In the genomic region with DNA sequence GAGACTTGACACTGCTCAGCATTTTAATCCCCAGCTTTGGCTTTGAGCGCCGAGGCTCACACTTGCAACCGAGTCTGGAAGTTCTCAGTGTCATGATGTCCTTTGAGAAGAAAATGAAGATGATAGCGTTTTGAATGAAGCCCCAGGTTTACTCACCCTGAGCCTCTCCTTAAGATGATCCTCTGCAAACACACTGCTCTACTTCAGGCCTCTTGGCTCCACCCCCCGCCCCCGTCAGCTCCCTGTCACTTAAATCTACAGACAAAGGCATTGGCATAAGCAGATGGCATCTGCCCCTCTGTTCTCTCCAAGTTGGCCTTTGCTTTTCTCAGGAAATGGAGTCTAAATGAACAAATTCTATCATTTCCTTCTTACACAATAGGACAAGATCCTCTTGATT, we compare ENCODE assay signal across 23 mouse cellular contexts.
DNase-seq lines count a peak whose midpoint lies in the region; ATAC-seq lines count a peak whose summit lies in the region.
"Had no signal": no experiment of that assay in that cellular context is flagged by ENCODE, and none has a peak within 500 bp of the region (broad histone marks: within the 10 kb centered on the region; RNA-seq: fewer than 3 reads in every experiment).

No protein-coding gene starts in this region.

- no peak overlapping the region for H3K4me2 ChIP-seq in forebrain, embryonic 11.5 days (ENCODE audit: low read depth, low read length, severe bottlenecking)
- H3K4me2 ChIP-seq in liver, embryonic 15.5 days, result no peak overlapping the region
- H3K4me2 ChIP-seq: forebrain, embryonic 13.5 days; heart, embryonic 15.5 days; midbrain, embryonic 15.5 days; neural tube, embryonic 15.5 days; stomach, embryonic 15.5 days had no signal

- no peak overlapping the region for H3K27ac ChIP-seq in forebrain, embryonic 11.5 days (ENCODE audit: low read depth, low read length)
- no peak overlapping the region for H3K27ac ChIP-seq in forebrain, embryonic 10.5 days
- no peak overlapping the region for H3K27ac ChIP-seq in liver, embryonic 15.5 days (replicated peaks)
- H3K27ac ChIP-seq: forebrain, embryonic 13.5 days; heart, embryonic 15.5 days; layer of hippocampus, adult 2 months; midbrain, embryonic 15.5 days; neural tube, embryonic 15.5 days; stomach, embryonic 15.5 days had no signal

- no peaks in the 10 kb centered on the region for H3K27me3 ChIP-seq in forebrain, embryonic 11.5 days (ENCODE audit: control insufficient read depth, insufficient read depth, low read length)
- H3K27me3 ChIP-seq in forebrain, embryonic 10.5 days (ENCODE audit: poor library complexity, severe bottlenecking), result no peaks in the 10 kb centered on the region
- no peaks in the 10 kb centered on the region for H3K27me3 ChIP-seq in liver, embryonic 15.5 days
- H3K27me3 ChIP-seq: forebrain, embryonic 13.5 days; heart, embryonic 15.5 days; midbrain, embryonic 15.5 days; neural tube, embryonic 15.5 days; stomach, embryonic 15.5 days had no signal

- no peaks in the 10 kb centered on the region for H3K9me3 ChIP-seq in forebrain, embryonic 11.5 days (ENCODE audit: control insufficient read depth, low read length)
- no peaks in the 10 kb centered on the region for H3K9me3 ChIP-seq in forebrain, embryonic 10.5 days
- H3K9me3 ChIP-seq in liver, embryonic 15.5 days (replicated peaks), result no peaks in the 10 kb centered on the region
- H3K9me3 ChIP-seq: forebrain, embryonic 13.5 days; heart, embryonic 15.5 days; midbrain, embryonic 15.5 days; neural tube, embryonic 15.5 days; stomach, embryonic 15.5 days had no signal

- 78% methylated on average over 6 of the region's 6 CpGs for WGBS in forebrain, embryonic 11.5 days
- WGBS in forebrain, embryonic 10.5 days, result 77% methylated on average over 6 of the region's 6 CpGs
- WGBS in liver, embryonic 15.5 days (ENCODE audit: insufficient replicate concordance), result 35% methylated on average over 6 of the region's 6 CpGs

- ATAC-seq in forebrain, embryonic 11.5 days (replicated peaks; ENCODE audit: low FRiP score), result no peak
- ATAC-seq in liver, embryonic 15.5 days (ENCODE audit: insufficient read depth), result 0 out of 2 replicates have a peak, but pooled peaks have one; percentile 6
- no peak for ATAC-seq in granulocyte monocyte progenitor cell, adult 5-6 weeks (replicated peaks; ENCODE audit: poor library complexity, severe bottlenecking)
- ATAC-seq: activated CD4-positive, CD25-positive, alpha-beta regulatory T cell, adult 4 months; CD4-positive, CD25-positive, alpha-beta regulatory T cell, adult 4 months; forebrain, embryonic 13.5 days; hindbrain, embryonic 16.5 days; midbrain, embryonic 15.5 days had no signal

- no peak overlapping the region for H3K9ac ChIP-seq in forebrain, embryonic 11.5 days (ENCODE audit: low read length)
- H3K9ac ChIP-seq in liver, embryonic 15.5 days, result no peak overlapping the region
- H3K9ac ChIP-seq: forebrain, embryonic 13.5 days; heart, embryonic 15.5 days; midbrain, embryonic 15.5 days; neural tube, embryonic 15.5 days; stomach, embryonic 15.5 days had no signal

- no peaks in the 10 kb centered on the region for H3K36me3 ChIP-seq in forebrain, embryonic 11.5 days (ENCODE audit: control insufficient read depth, insufficient read depth, low read length)
- no peaks in the 10 kb centered on the region for H3K36me3 ChIP-seq in forebrain, embryonic 10.5 days (replicated peaks)
- H3K36me3 ChIP-seq in liver, embryonic 15.5 days (replicated peaks), result no peaks in the 10 kb centered on the region
- H3K36me3 ChIP-seq: heart, embryonic 15.5 days; midbrain, embryonic 15.5 days; neural tube, embryonic 15.5 days; stomach, embryonic 15.5 days had no signal

- no peaks in the 10 kb centered on the region for H3K4me1 ChIP-seq in forebrain, embryonic 11.5 days (replicated peaks; ENCODE audit: control insufficient read depth, insufficient read depth, low read length)
- 0 out of 2 replicates have a peak, but pooled peaks cover 3% of the 10 kb centered on the region for H3K4me1 ChIP-seq in forebrain, embryonic 10.5 days
- H3K4me1 ChIP-seq in liver, embryonic 15.5 days (replicated peaks), result no peaks in the 10 kb centered on the region
- H3K4me1 ChIP-seq: forebrain, embryonic 13.5 days; neural tube, embryonic 15.5 days had no signal

- peak; percentile 20 for DNase-seq in forebrain, embryonic 11.5 days (ENCODE audit: low spot score)
- no peak for DNase-seq in forebrain, embryonic 10.5 days (ENCODE audit: extremely low spot score, low spot score)
- DNase-seq in retina, postnatal 1 day, result peak; percentile 23
- DNase-seq in retina, embryonic 14.5 days (ENCODE audit: low spot score), result no peak
- DNase-seq in yolk sac, embryonic 10.5 days (ENCODE audit: low spot score), result peak; percentile 21
- DNase-seq in layer of hippocampus, adult 9-11 months, result no peak
- DNase-seq: adrenal gland, postnatal 14 days; cerebellum, adult 18-20 months; cerebellum, postnatal 36 days; gastrocnemius, postnatal 14 days; kidney, adult 8-10 months; kidney, postnatal 14 days had no signal

- no peak overlapping the region for H3K4me3 ChIP-seq in forebrain, embryonic 11.5 days (ENCODE audit: low read depth, low read length)
- H3K4me3 ChIP-seq in forebrain, embryonic 10.5 days, result no peak overlapping the region
- no peak overlapping the region for H3K4me3 ChIP-seq in liver, embryonic 15.5 days (replicated peaks)
- H3K4me3 ChIP-seq: forebrain, embryonic 13.5 days; heart, embryonic 15.5 days; layer of hippocampus, adult 2 months; midbrain, embryonic 15.5 days; neural tube, embryonic 15.5 days; stomach, embryonic 15.5 days had no signal

Comparison
In these comparisons a context has a peak if more than half of its experiments do, and no peak if none do; other contexts are left out.
1. DNase-seq: peak in forebrain, embryonic 11.5 days (single experiment), retina, postnatal 1 day (single experiment) and yolk sac, embryonic 10.5 days (single experiment); none in forebrain, embryonic 10.5 days (single experiment), retina, embryonic 14.5 days (single experiment) and layer of hippocampus, adult 9-11 months (single experiment).